In the genomic region with DNA sequence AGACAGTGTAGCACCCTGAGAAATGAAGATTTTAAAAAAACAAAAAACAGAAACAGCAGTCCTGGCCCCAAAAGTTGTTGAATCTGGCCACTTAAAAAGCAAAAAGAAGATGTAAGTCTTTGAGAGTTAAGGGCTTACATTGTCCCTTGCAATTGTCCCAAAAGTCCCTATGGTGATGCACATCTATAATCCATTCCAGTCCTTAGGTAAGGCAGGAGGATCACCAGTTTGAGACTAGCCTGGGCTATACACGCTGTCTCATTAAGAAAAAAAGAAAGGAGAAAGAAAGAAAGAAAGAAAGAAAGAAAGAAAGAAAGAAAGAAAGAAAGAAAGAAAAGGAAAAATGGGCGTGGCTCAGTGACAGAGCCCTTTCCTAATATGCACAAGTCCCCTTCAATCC, we compare ENCODE assay signal across 8 mouse cellular contexts. TPM values are rescaled to one million over a fixed set of nuclear protein-coding genes. Genes with fewer than 3 reads are reported as not detected.
A peak's percentile ranks its signal among the peaks of the same experiment; 100 is the strongest.
DNase-seq lines count a peak whose midpoint lies in the region; ATAC-seq and TF ChIP-seq lines count a peak whose summit lies in the region.

No protein-coding gene starts in this region.

- no peaks in the 10 kb centered on the region for H3K9me3 ChIP-seq in erythroblast, embryonic 14.5 days (ENCODE audit: control insufficient read depth, low read length)
- H3K9me3 ChIP-seq in neural tube, embryonic 11.5 days (ENCODE audit: control insufficient read depth, low read length), result no peaks in the 10 kb centered on the region
- H3K9me3 ChIP-seq in liver, embryonic 14.5 days (ENCODE audit: control insufficient read depth, low read length), result no peaks in the 10 kb centered on the region

- DNase-seq in neural tube, embryonic 11.5 days (ENCODE audit: low spot score), result no peak
- DNase-seq in neural tube, embryonic 10.5 days (ENCODE audit: extremely low spot score, low spot score), result no peak
- no peak for DNase-seq in liver, embryonic 14.5 days (ENCODE audit: low read depth in 3 of 3, low spot score in 3 of 3)
- DNase-seq in frontal cortex, adult 2 months (ENCODE audit: extremely low spot score in 1 of 2, low spot score in 1 of 2), result no peak
- no peak for DNase-seq in left cerebral cortex, postnatal 4 days
- no peak for DNase-seq in layer of hippocampus, postnatal 25 days (ENCODE audit: extremely low spot score in 1 of 2, low spot score in 1 of 2)

- TF ChIP-seq EP300 in liver, embryonic 14.5 days (IDR thresholded peaks at IDR 0.05; ENCODE audit: low read depth), result no peak

- peaks cover 14% of the 10 kb centered on the region for H3K4me1 ChIP-seq in erythroblast, embryonic 14.5 days (ENCODE audit: control insufficient read depth)
- H3K4me1 ChIP-seq in neural tube, embryonic 11.5 days (ENCODE audit: control insufficient read depth, insufficient read depth, low read length), result peaks cover 15% of the 10 kb centered on the region; the same call in 1 of the 2 replicates
- peaks cover 3 to 30% of the 10 kb centered on the region in 2 experiments for H3K4me1 ChIP-seq in liver, embryonic 14.5 days (replicated peaks; ENCODE audit: control insufficient read depth in 2 of 2, insufficient read depth in 2 of 2, low read length in 1 of 2)

- WGBS in neural tube, embryonic 11.5 days, result 19% methylated on average over 2 of the region's 2 CpGs
- 27% methylated on average over 2 of the region's 2 CpGs for WGBS in liver, embryonic 14.5 days (ENCODE audit: insufficient replicate concordance)

- no peaks in the 10 kb centered on the region for H3K36me3 ChIP-seq in erythroblast, embryonic 14.5 days (ENCODE audit: control insufficient read depth)
- H3K36me3 ChIP-seq in neural tube, embryonic 11.5 days (ENCODE audit: control insufficient read depth, insufficient read depth, low read length), result no peaks in the 10 kb centered on the region
- no peaks in the 10 kb centered on the region for H3K36me3 ChIP-seq in liver, embryonic 14.5 days (replicated peaks; ENCODE audit: control insufficient read depth, insufficient read depth, low read depth)

- H3K27ac ChIP-seq in neural tube, embryonic 11.5 days (ENCODE audit: low read depth, low read length), result no peak overlapping the region
- H3K27ac ChIP-seq in liver, embryonic 14.5 days, result no peak overlapping the region

- intact Hi-C loops in left cerebral cortex, postnatal 4 days (cut with DNase I), result loop anchor here (5.0 kb wide), 1 partner anchor 32 kb away; a partner anchor contains a TSS

- peak overlapping the region; percentile 50 for H3K4me2 ChIP-seq in neural tube, embryonic 11.5 days (ENCODE audit: low read depth)
- H3K4me2 ChIP-seq in liver, embryonic 14.5 days (ENCODE audit: low read depth), result peak overlapping the region; percentile 76

- peaks cover 9% of the 10 kb centered on the region for H3K27me3 ChIP-seq in erythroblast, embryonic 14.5 days (ENCODE audit: control insufficient read depth)
- no peaks in the 10 kb centered on the region for H3K27me3 ChIP-seq in neural tube, embryonic 11.5 days (ENCODE audit: control insufficient read depth, insufficient read depth, low read length)
- no peaks in the 10 kb centered on the region for H3K27me3 ChIP-seq in liver, embryonic 14.5 days (ENCODE audit: control insufficient read depth, insufficient read depth, low read length)

- no peak for ATAC-seq in erythroblast, adult 5-6 weeks (replicated peaks; ENCODE audit: low FRiP score, poor library complexity, severe bottlenecking)
- peak; percentile 45 for ATAC-seq in neural tube, embryonic 11.5 days (ENCODE audit: insufficient read depth, low FRiP score, low TSS enrichment)
- ATAC-seq in liver, embryonic 14.5 days (ENCODE audit: insufficient read depth), result peak; percentile 18; the same call in 1 of the 2 replicates

- H3K9ac ChIP-seq in neural tube, embryonic 11.5 days (ENCODE audit: low read length), result no peak overlapping the region
- no peak overlapping the region for H3K9ac ChIP-seq in liver, embryonic 14.5 days (replicated peaks)

- H3K4me3 ChIP-seq in erythroblast, embryonic 14.5 days (replicated peaks), result peak overlapping the region; percentile 59
- H3K4me3 ChIP-seq in neural tube, embryonic 11.5 days (ENCODE audit: low read depth, low read length), result peak overlapping the region; percentile 33
- peak overlapping the region in 1 of 2 experiments; percentile 46; a peak in 3 of 4 replicates for H3K4me3 ChIP-seq in liver, embryonic 14.5 days (ENCODE audit: insufficient read depth in 1 of 2, low read depth in 2 of 2, low read length in 2 of 2)

- TF ChIP-seq CTCF in liver, embryonic 14.5 days (IDR thresholded peaks at IDR 0.05; ENCODE audit: low read depth), result no peak

RNA-seq across cellular contexts. Expression of a gene that starts 34.4 kb away (rescaled TPM):
- polyA plus RNA-seq in erythroblast, embryonic 14.5 days (2012), result 0.03 and 0.04 TPM in 2 replicates
- 2.3 and 4.0 TPM in 2 replicates for total RNA-seq in erythroblast, adult 5-6 weeks (2015; ENCODE audit: low replicate concordance)
- 2.4 and 3.2 TPM in 2 replicates for total RNA-seq in erythroblast, adult 5-6 weeks (2017; ENCODE audit: low replicate concordance)
- polyA plus RNA-seq in neural tube, embryonic 11.5 days (2014; fragmentation: Nextera tagmentation; extraction: Ambion mirVana), result 2.6 and 2.8 TPM in 2 replicates
- 1.1 and 1.3 TPM in 2 replicates for polyA plus RNA-seq in liver, embryonic 14.5 days (2012; rRNA removed)
- polyA plus RNA-seq in liver, embryonic 14.5 days (2014; fragmentation: Nextera tagmentation; extraction: Ambion mirVana), result 0.52 and 0.88 TPM in 2 replicates
- 8.9 and 9.2 TPM in 2 replicates for polyA plus RNA-seq in frontal cortex, adult 2 months (2012; rRNA removed)
- total RNA-seq in left cerebral cortex, postnatal 4 days (2021), result 10 to 100 TPM; 12.1 to 12.3 TPM
- total RNA-seq in layer of hippocampus, postnatal 25 days (2021), result 10 to 100 TPM; 24.4 to 26.5 TPM
